Mouse (Mus musculus) midbrain, embryonic 13.5 days (tissue): ENCODE measurements around the gene Fbn1. TPM values are rescaled to one million over a fixed set of nuclear protein-coding genes. Genes with fewer than 3 reads are reported as not detected.

Experiments
- ATAC-seq: fragments of 200-750 bp; cut with Nextera tagmentation; 2 replicates; pipeline ENCODE4 v1.8.0; 2017; ENCODE audit warnings: mild to moderate bottlenecking, moderate TSS enrichment, moderate library complexity
- H3K27ac ChIP-seq: fragments of 300-500 bp; sonication (generic); 2 replicates; pipeline ENCODE4 v1.5.1; 2015; ENCODE audit warnings: inconsistent platforms, mild to moderate bottlenecking, moderate library complexity
- H3K27me3 ChIP-seq: fragments of 300-500 bp; sonication (generic); 2 replicates; pipeline ENCODE4 v1.6.1; 2015; ENCODE audit warnings: mild to moderate bottlenecking, inconsistent platforms
- H3K36me3 ChIP-seq: fragments of 300-500 bp; sonication (generic); 2 replicates; pipeline ENCODE4 v1.6.1; 2015; ENCODE audit warnings: mild to moderate bottlenecking, inconsistent platforms
- H3K4me1 ChIP-seq: fragments of 300-500 bp; sonication (generic); replicated peaks from 2 replicates; pipeline ENCODE4 v1.6.1; 2015; ENCODE audit warnings: inconsistent platforms
- H3K4me2 ChIP-seq: fragments of 300-500 bp; sonication (generic); replicated peaks from 2 replicates; pipeline ENCODE4 v1.6.1; 2015; ENCODE audit warnings: moderate library complexity, mild to moderate bottlenecking, inconsistent platforms
- H3K4me3 ChIP-seq: fragments of 300-500 bp; sonication (generic); replicated peaks from 2 replicates; pipeline ENCODE4 v1.5.1; 2015; ENCODE audit warnings: mild to moderate bottlenecking, inconsistent platforms
- H3K9ac ChIP-seq: fragments of 300-500 bp; sonication (generic); replicated peaks from 2 replicates; pipeline ENCODE4 v1.6.1; 2015; ENCODE audit warnings: mild to moderate bottlenecking, inconsistent platforms
- H3K9me3 ChIP-seq: fragments of 300-500 bp; sonication (generic); 2 replicates; pipeline ENCODE4 v1.6.1; 2016; ENCODE audit warnings: mild to moderate bottlenecking, inconsistent platforms
- WGBS: fragments of 180-500 bp; shearing (Covaris S2); methylation state at CpG from one replicate; pipeline ENCODE4 v1.1.7; 2015; 5-methylcytosine and 5-hydroxymethylcytosine counted together
- polyA plus RNA-seq: library from polyadenylated mRNA; unstranded; fragments of >200 nt; fragmentation: Nextera tagmentation; extraction: Ambion mirVana; gene quantifications from 2 replicates; pipeline ENCODE4 v1.2.1, GENCODE M21; 2015

Fbn1 gene
- polyA plus RNA-seq, 1 experiment from 2014 or later: 2.6 TPM

- no peak for ATAC-seq
- Histone ChIP-seq H3K27me3 (no peaks in the 10 kb centered on the region), H3K9ac (no peak overlapping the region), H3K27ac (no peak overlapping the region), H3K36me3 (no peaks in the 10 kb centered on the region), H3K4me2 (no peak overlapping the region), H3K4me3 (no peak overlapping the region), H3K4me1 (0 out of 2 replicates have a peak, but pooled peaks cover 6% of the 10 kb centered on the region), H3K9me3 (no peaks in the 10 kb centered on the region)
- WGBS: 89% methylated on average over 2 of the region's 2 CpGs
These were observed 127.7 kb downstream of the Fbn1 start for GRCm38 (mm10) chr2:125380086-125380485.

- ATAC-seq: no peak
- no peak overlapping the region for H3K9ac ChIP-seq
- no peaks in the 10 kb centered on the region for H3K9me3 ChIP-seq
- no peak overlapping the region for H3K4me2 ChIP-seq
- H3K4me3 ChIP-seq: no peak overlapping the region
- no peak overlapping the region for H3K27ac ChIP-seq
- WGBS: 86% methylated on average over 2 of the region's 2 CpGs
- H3K4me1 ChIP-seq: 0 out of 2 replicates have a peak, but pooled peaks cover 6% of the 10 kb centered on the region
- H3K36me3 ChIP-seq: no peaks in the 10 kb centered on the region
- no peaks in the 10 kb centered on the region for H3K27me3 ChIP-seq
These were observed 128.6 kb downstream of the Fbn1 start for GRCm38 (mm10) chr2:125379206-125379605.

- Histone ChIP-seq H3K9me3 (no peaks in the 10 kb centered on the region), H3K4me3 (no peak overlapping the region), H3K4me2 (no peak overlapping the region), H3K27me3 (no peaks in the 10 kb centered on the region), H3K27ac (no peak overlapping the region), H3K36me3 (no peaks in the 10 kb centered on the region), H3K4me1 (0 out of 2 replicates have a peak, but pooled peaks cover 6% of the 10 kb centered on the region), H3K9ac (no peak overlapping the region)
- 47% methylated on average over 5 of the region's 5 CpGs for WGBS
- no peak for ATAC-seq
These were observed 131.9 kb downstream of the Fbn1 start for GRCm38 (mm10) chr2:125375926-125376325.

GRCm38 (mm10) chr2:125375301-125375700, 132.5 kb downstream of the Fbn1 start:
- ATAC-seq: 0 out of 2 replicates have a peak, but pooled peaks have one; percentile 17
- H3K4me2 ChIP-seq: no peak overlapping the region
- H3K9me3 ChIP-seq: no peaks in the 10 kb centered on the region
- H3K9ac ChIP-seq: no peak overlapping the region
- no peak overlapping the region for H3K27ac ChIP-seq
- H3K4me1 ChIP-seq: 0 out of 2 replicates have a peak, but pooled peaks cover 6% of the 10 kb centered on the region
- H3K27me3 ChIP-seq: no peaks in the 10 kb centered on the region
- WGBS: 68% methylated on average over 10 of the region's 10 CpGs
- no peak overlapping the region for H3K4me3 ChIP-seq
- H3K36me3 ChIP-seq: no peaks in the 10 kb centered on the region; the same call in 1 of the 2 replicates

GRCm38 (mm10) chr2:125369666-125370065, 138.1 kb downstream of the Fbn1 start:
- Histone ChIP-seq H3K9ac (no peak overlapping the region), H3K4me2 (no peak overlapping the region), H3K27me3 (no peaks in the 10 kb centered on the region), H3K36me3 (peaks cover 13% of the 10 kb centered on the region), H3K4me3 (no peak overlapping the region), H3K9me3 (no peaks in the 10 kb centered on the region), H3K27ac (no peak overlapping the region), H3K4me1 (no peaks in the 10 kb centered on the region)
- ATAC-seq: no peak
- WGBS: 95% methylated on average over 8 of the region's 8 CpGs

GRCm38 (mm10) chr2:125368616-125369015, 139.2 kb downstream of the Fbn1 start:
- Histone ChIP-seq H3K27ac (no peak overlapping the region), H3K4me1 (no peaks in the 10 kb centered on the region), H3K4me3 (no peak overlapping the region), H3K36me3 (peaks cover 13% of the 10 kb centered on the region), H3K4me2 (no peak overlapping the region), H3K9me3 (no peaks in the 10 kb centered on the region), H3K27me3 (no peaks in the 10 kb centered on the region), H3K9ac (no peak overlapping the region)
- 90% methylated on average over 4 of the region's 4 CpGs for WGBS
- no peak for ATAC-seq

GRCm38 (mm10) chr2:125361661-125362060, 146.1 kb downstream of the Fbn1 start:
- WGBS: 96% methylated on average over 4 of the region's 4 CpGs
- Histone ChIP-seq H3K27me3 (no peaks in the 10 kb centered on the region), H3K4me1 (no peaks in the 10 kb centered on the region), H3K9ac (no peak overlapping the region), H3K9me3 (no peaks in the 10 kb centered on the region), H3K36me3 (peaks cover 24% of the 10 kb centered on the region), H3K4me2 (no peak overlapping the region), H3K4me3 (no peak overlapping the region), H3K27ac (no peak overlapping the region)
- ATAC-seq: no peak

- H3K4me3 ChIP-seq: no peak overlapping the region
- WGBS: 91% methylated on average over 3 of the region's 3 CpGs
- no peak overlapping the region for H3K4me2 ChIP-seq
- H3K27ac ChIP-seq: no peak overlapping the region
- ATAC-seq: no peak
- no peaks in the 10 kb centered on the region for H3K4me1 ChIP-seq
- H3K27me3 ChIP-seq: no peaks in the 10 kb centered on the region
- no peaks in the 10 kb centered on the region for H3K9me3 ChIP-seq
- H3K36me3 ChIP-seq: peaks cover 13% of the 10 kb centered on the region
- no peak overlapping the region for H3K9ac ChIP-seq
These were observed 151.3 kb downstream of the Fbn1 start for GRCm38 (mm10) chr2:125356486-125356885.

GRCm38 (mm10) chr2:125356068-125356467, 151.7 kb downstream of the Fbn1 start:
- Histone ChIP-seq H3K36me3 (peaks cover 10% of the 10 kb centered on the region), H3K27me3 (no peaks in the 10 kb centered on the region), H3K4me2 (no peak overlapping the region), H3K4me1 (no peaks in the 10 kb centered on the region), H3K4me3 (no peak overlapping the region), H3K9me3 (no peaks in the 10 kb centered on the region), H3K9ac (no peak overlapping the region), H3K27ac (no peak overlapping the region)
- 86% methylated on average over 5 of the region's 5 CpGs for WGBS
- no peak for ATAC-seq

- H3K36me3 ChIP-seq: peaks cover 8% of the 10 kb centered on the region
- WGBS: 73% methylated on average over 11 of the region's 11 CpGs
- ATAC-seq: no peak
- no peak overlapping the region for H3K4me2 ChIP-seq
- no peak overlapping the region for H3K27ac ChIP-seq
- H3K9ac ChIP-seq: no peak overlapping the region
- H3K4me3 ChIP-seq: no peak overlapping the region
- H3K4me1 ChIP-seq: no peaks in the 10 kb centered on the region
- H3K27me3 ChIP-seq: no peaks in the 10 kb centered on the region
- H3K9me3 ChIP-seq: no peaks in the 10 kb centered on the region
These were observed 152.4 kb downstream of the Fbn1 start for GRCm38 (mm10) chr2:125355216-125355971.

GRCm38 (mm10) chr2:125354587-125354986, 153.2 kb downstream of the Fbn1 start:
- H3K9me3 ChIP-seq: no peaks in the 10 kb centered on the region
- 82% methylated on average over 11 of the region's 11 CpGs for WGBS
- ATAC-seq: no peak
- H3K9ac ChIP-seq: no peak overlapping the region
- H3K27ac ChIP-seq: no peak overlapping the region
- peaks cover 7% of the 10 kb centered on the region; the same call in 1 of the 2 replicates for H3K36me3 ChIP-seq
- no peak overlapping the region for H3K4me3 ChIP-seq
- H3K4me1 ChIP-seq: no peaks in the 10 kb centered on the region
- H3K4me2 ChIP-seq: no peak overlapping the region
- no peaks in the 10 kb centered on the region for H3K27me3 ChIP-seq

GRCm38 (mm10) chr2:125349144-125349543, 158.6 kb downstream of the Fbn1 start:
- Histone ChIP-seq H3K36me3 (peaks cover 16% of the 10 kb centered on the region), H3K9ac (no peak overlapping the region), H3K9me3 (no peaks in the 10 kb centered on the region), H3K27me3 (no peaks in the 10 kb centered on the region), H3K27ac (no peak overlapping the region), H3K4me2 (no peak overlapping the region), H3K4me3 (no peak overlapping the region), H3K4me1 (no peaks in the 10 kb centered on the region)
- no peak for ATAC-seq
- 97% methylated on average over 5 of the region's 5 CpGs for WGBS
